Mouse (Mus musculus) gastrocnemius, postnatal 14 days (tissue): ENCODE data around the gene Kiss1r. TPM values are rescaled to one million over a fixed set of nuclear protein-coding genes. Genes with fewer than 3 reads are reported as not detected.

Experiments
- DNase-seq: peaks from one replicate; pipeline ENCODE4 v3.0.0; 2021; ENCODE audit warnings: mixed read lengths
- intact Hi-C: fragments of 180-260 bp; cut with DNase I; formaldehyde crosslinking; loops from one replicate; pipeline ENCODE4 v1.15.1; 2025; ENCODE audit warnings: low total_unique reads
- total RNA-seq, 2 experiments: library from RNA; stranded (reverse); gene quantifications; 2 replicates each; pipeline ENCODE4 v1.2.3; 2021

Kiss1r gene
- total RNA-seq, 2 experiments from 2014 or later = 0.27 to 0.44 TPM

GRCm38 (mm10) chr10:79932736-79933135 lies 16.0 kb downstream of the Kiss1r start:
- DNase-seq = peak; percentile 89
- intact Hi-C loops = no loop called here

- no peak for DNase-seq
- intact Hi-C loops = no loop called here
These were observed 16.4 kb downstream of the Kiss1r start for GRCm38 (mm10) chr10:79933145-79933679.

- intact Hi-C loops = no loop called here
- DNase-seq = no peak
These were observed 17.1 kb downstream of the Kiss1r start for GRCm38 (mm10) chr10:79933861-79934260.

- intact Hi-C loops = no loop called here
- DNase-seq = peak; percentile 92
These were observed 17.5 kb downstream of the Kiss1r start for GRCm38 (mm10) chr10:79934272-79934721.

GRCm38 (mm10) chr10:79934794-79935569 lies 18.2 kb downstream of the Kiss1r start:
- no peak for DNase-seq
- intact Hi-C loops = no loop called here

GRCm38 (mm10) chr10:79936284-79936910 lies 19.6 kb downstream of the Kiss1r start:
- intact Hi-C loops = no loop called here
- no peak for DNase-seq

- DNase-seq = peak; percentile 74
- intact Hi-C loops = no loop called here
These were observed 20.2 kb downstream of the Kiss1r start for GRCm38 (mm10) chr10:79936911-79937441.

- intact Hi-C loops = no loop called here
- DNase-seq = no peak
These were observed 21.2 kb downstream of the Kiss1r start for GRCm38 (mm10) chr10:79937775-79938526.

- intact Hi-C loops = no loop called here
- DNase-seq = no peak
These were observed 24.0 kb downstream of the Kiss1r start for GRCm38 (mm10) chr10:79940749-79941148.

GRCm38 (mm10) chr10:79942988-79943387 lies 26.2 kb downstream of the Kiss1r start:
- DNase-seq = no peak
- intact Hi-C loops = no loop called here

GRCm38 (mm10) chr10:79943471-79943901 lies 26.7 kb downstream of the Kiss1r start:
- intact Hi-C loops = no loop called here
- DNase-seq = no peak

- intact Hi-C loops = no loop called here
- no peak for DNase-seq
These were observed 28.9 kb downstream of the Kiss1r start for GRCm38 (mm10) chr10:79945507-79946234.

GRCm38 (mm10) chr10:79946752-79947322 lies 30.1 kb downstream of the Kiss1r start:
- intact Hi-C loops = no loop called here
- DNase-seq = no peak

- no peak for DNase-seq
- intact Hi-C loops = no loop called here
These were observed 30.7 kb downstream of the Kiss1r start for GRCm38 (mm10) chr10:79947502-79947901.

GRCm38 (mm10) chr10:79949873-79950272 lies 33.1 kb downstream of the Kiss1r start:
- DNase-seq = no peak
- intact Hi-C loops = loop anchor here (10.0 kb wide), 1 partner anchor 115 kb away; no protein-coding TSS in a partner anchor

- no peak for DNase-seq
- intact Hi-C loops = loop anchor here (10.0 kb wide), 1 partner anchor 116 kb away; no protein-coding TSS in a partner anchor
These were observed 33.9 kb downstream of the Kiss1r start for GRCm38 (mm10) chr10:79950661-79951060.

GRCm38 (mm10) chr10:79953946-79954345 lies 37.2 kb downstream of the Kiss1r start:
- intact Hi-C loops = loop anchor here (10.0 kb wide), 1 partner anchor 119 kb away; no protein-coding TSS in a partner anchor
- DNase-seq = no peak

GRCm38 (mm10) chr10:79955691-79956090 lies 38.9 kb downstream of the Kiss1r start:
- intact Hi-C loops = loop anchor here (2.0 to 10.0 kb wide), 3 partner anchors 31 to 121 kb away; partner anchors contain the start of gene Cfd
- no peak for DNase-seq
